Mouse (Mus musculus): Measurements from ENCODE around the gene Parvg.

The Parvg gene

DNA sequence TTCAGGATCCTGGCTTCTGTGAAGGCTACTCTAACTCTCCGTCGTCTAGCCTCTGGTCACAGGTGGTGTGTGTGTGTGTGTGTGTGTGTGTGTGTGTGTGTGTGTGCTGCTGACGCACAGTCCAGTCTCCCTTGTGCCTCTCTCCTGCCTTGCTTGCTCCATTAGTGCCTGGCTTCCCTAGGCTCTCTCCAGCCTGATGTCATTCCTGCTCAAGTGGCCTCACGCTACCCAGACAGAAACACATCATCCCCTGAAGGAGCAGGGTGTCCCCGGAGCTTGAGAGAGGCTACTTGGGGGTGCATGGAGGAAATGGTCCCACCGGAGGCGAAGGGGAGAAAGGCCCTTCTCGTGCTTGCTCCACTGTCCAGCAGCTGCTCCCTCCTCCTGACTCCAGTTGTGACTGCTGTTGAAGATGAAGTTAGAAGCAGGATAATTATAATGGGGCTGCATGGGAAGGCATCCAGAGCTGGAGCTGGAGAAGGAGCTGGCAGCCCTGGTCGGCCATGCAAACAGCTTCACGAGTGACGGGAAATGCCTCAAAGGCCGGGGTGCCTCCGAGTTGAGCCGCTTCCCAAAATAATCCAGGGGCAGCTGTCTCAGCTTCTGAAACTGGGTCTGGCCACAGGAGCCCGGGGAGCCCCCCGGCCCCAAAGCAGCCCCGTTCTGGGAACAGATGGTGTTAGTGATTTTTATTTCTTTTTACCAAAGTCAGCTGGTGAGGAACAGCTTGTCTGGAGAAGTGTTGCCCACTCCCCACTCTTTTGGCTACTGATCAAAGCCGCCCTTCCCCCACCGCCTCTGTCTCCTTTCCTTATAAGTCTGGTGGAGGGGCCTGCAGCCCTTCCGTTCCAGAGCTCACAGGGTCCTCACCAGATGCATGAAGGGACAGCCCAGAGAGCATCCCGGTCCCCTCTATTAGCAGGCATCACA lies 28.4 kb downstream of the Parvg start:
- no peak for DNase-seq (ENCODE audit: low spot score)

DNA sequence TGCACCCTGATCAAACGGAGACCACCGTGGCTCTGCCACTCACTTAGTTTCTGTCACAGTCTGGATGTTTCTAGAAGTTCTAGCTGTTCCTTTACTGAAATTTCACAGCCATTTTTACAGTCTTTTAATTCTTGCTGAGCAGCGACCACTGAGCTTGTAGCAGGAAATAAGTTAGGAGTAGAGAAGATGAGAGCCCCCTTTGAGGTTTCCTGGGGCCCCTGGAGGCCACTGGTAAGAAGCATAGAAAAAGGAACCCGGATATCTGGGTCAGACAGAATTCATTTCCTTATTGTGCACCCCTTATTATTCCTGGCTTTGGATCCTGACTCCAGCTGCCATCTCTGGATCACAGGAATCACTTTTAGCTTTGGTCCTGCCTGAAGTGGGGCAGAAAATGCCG lies 31.3 kb downstream of the Parvg start:
- no peak for DNase-seq (ENCODE audit: low spot score)

DNA sequence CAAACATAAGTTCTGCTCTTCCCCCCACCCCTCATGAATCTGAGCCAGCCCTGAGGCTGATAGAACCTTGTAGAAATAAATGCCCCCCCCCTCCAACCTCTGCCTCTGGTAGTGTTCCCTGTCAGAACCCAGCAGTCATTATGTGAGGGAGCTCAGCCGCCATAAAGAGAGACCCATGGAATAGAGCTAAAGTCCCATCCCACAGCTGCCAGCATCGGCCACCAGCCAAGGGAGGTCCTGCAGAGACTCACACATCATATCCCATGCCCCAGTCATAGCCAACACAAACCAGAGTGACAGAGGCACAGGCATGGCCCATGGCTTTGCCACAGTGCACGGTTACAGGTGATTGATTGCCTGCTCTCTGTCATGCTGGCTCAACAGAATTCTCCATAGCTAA lies 40.9 kb downstream of the Parvg start:
- DNase-seq (ENCODE audit: low spot score), result no peak

DNA sequence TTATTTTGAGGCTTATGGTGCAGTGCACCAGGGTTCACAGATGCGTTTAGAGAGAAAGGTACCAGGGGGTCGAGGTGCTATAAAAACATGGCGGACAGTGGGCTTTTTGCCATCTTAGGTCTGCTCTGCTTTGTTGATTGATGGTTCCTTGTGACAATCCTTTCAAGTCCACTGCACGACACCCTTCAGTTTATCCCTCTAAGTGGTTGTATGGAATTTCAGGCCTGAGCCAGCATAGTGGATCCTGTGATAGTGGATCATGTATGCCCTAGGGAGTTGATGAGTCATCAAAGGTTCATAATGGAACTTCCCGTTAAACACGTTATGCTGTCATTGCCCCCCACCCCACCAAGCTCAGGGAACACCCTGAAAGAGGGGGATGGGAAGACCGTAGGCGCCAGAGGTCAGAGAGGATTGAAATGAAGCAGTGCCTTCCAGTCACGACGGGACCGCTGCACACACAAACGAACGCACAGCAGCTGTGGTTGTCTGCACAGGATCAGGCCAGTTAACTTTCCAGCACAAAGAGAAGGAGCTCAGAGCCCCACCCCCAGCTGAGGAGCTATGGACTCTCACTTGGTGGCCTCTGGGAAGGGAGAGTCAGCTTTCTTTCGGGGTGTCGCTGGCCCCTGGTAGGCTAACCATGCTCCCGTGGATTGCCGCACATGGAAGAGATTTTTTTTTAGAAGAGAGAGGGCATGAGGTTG lies 42.0 kb downstream of the Parvg start:
- no peak for DNase-seq (ENCODE audit: low spot score)

DNA sequence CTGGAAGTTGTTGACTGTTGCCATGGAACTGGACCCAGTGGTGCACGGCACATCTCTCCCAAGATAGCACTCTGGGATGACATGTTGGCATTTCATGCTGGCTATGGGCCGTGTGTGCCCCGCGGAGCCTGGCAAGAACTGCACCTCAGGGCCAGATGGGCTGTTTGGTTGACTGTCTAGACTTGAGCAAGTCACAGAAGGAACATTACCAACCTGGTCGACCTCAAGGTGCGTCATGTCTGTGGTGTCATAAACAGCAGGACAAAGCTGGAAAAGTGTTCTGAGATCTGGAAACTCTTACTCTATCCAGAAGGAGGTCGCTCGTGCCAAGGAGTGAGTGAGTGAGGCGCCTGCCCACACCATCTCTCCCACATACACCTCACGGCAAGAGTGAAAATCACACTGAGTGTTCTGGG lies 42.8 kb downstream of the Parvg start:
- DNase-seq (ENCODE audit: low spot score), result no peak

- DNase-seq (ENCODE audit: low spot score), result no peak
Observed at GRCm38 (mm10) chr15:84367402-84367801, 43.6 kb downstream of the Parvg start.

DNA sequence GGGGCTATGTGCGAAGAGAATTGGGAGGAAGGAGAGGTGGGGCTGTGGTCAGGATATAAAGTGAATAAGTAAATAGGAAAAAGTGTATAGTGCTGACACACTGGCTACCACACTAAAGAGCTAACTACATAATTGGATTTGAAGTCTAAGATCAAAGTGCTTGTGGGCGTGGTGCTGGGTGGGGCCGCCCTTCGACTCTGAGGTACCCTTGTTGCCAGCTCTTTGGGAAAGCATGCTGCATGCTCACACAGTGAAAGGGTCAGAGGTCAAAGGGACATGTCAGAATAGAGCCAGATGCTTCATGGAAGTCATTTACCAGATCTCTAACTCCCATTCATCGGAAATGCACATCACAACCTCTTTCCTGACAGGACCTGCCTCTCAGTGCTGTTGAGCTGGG lies 49.0 kb downstream of the Parvg start:
- no peak for DNase-seq (ENCODE audit: low spot score)

GRCm38 (mm10) chr15:84378734-84379133 lies 54.9 kb downstream of the Parvg start:
- DNase-seq (ENCODE audit: low spot score), result no peak

GRCm38 (mm10) chr15:84380181-84380580 lies 56.4 kb downstream of the Parvg start:
- no peak for DNase-seq (ENCODE audit: low spot score)

- no peak for DNase-seq (ENCODE audit: low spot score)
Observed at GRCm38 (mm10) chr15:84384066-84384465, 60.2 kb downstream of the Parvg start.

- no peak for DNase-seq (ENCODE audit: low spot score)
Observed at GRCm38 (mm10) chr15:84385995-84386565, 62.3 kb downstream of the Parvg start.

- no peak for DNase-seq (ENCODE audit: low spot score)
Observed at GRCm38 (mm10) chr15:84388698-84389131, 64.9 kb downstream of the Parvg start.

DNA sequence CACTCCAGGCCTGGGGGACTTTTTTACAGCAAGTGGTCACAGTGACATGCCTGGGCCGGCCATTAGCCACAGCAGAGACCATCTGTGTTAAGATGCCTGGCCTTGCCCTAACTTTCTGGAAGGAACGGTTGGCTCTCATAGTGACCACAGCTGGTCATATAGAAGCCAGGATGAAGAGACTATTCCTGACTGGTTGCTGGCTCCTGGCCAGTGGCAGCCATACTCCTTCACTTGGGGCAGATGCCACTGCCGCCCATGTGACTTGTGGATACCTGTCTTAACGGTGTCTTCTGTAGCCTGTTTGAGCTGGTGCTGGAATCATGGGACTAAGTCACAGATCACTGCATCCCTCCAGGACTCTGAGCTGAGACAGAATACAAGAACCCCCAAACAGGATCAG lies 68.3 kb downstream of the Parvg start:
- no peak for DNase-seq (ENCODE audit: low spot score)
